Mouse (Mus musculus) left cerebral cortex, adult 6 months (tissue): ENCODE results near the gene Gm20931. TPM values are rescaled to one million over a fixed set of nuclear protein-coding genes. Genes with fewer than 3 reads are reported as not detected.

Source experiments
- long read RNA-seq, 2 experiments: library from polyadenylated mRNA; unstranded; transcript quantifications; one replicate each; pipeline ENCODE4 v2.0.0; 2019 to 2020
- polyA plus RNA-seq: library from polyadenylated mRNA; unstranded; fragments of <200 nt; fragmentation: Nextera tagmentation; gene quantifications from 2 replicates; pipeline ENCODE4 v1.2.3, GENCODE M21; 2021

Gene Gm20931
- not detected in 2 replicates for polyA plus RNA-seq
- long read RNA-seq, experiment 1: 0 reads
- long read RNA-seq, experiment 2: 0 reads

DNA sequence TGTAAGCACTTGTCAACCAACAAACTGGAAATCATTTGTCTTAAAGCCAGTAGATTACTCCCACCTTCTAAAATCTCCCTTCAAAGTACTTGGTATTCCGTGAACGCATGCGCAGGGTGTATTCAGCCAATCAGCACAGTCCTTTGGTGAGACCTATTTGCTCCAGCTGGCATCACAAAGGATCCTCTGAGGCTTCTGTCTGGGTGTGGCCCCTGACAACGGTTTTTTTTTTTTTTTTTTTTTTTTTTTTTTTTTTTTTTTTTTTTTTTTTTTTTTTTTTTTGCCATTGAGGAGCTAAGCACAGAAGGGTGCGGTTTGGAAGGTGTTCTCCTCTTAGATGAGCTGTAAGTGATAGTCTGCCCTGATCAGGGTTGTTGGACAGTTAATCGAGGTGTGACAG lies at the start of gene Gm20931:
Gene Gm20931, plus strand, starts transcription at position 301 of the 400 bp plus-strand sequence.

